Mouse (Mus musculus) embryonic facial prominence, embryonic 10.5 days (tissue): Measurements from ENCODE around the gene Atp2a1. TPM values are rescaled to one million over a fixed set of nuclear protein-coding genes. Genes with fewer than 3 reads are reported as not detected.

Experiments used
- polyA plus RNA-seq: library from polyadenylated mRNA; unstranded; fragments of >200 nt; fragmentation: Nextera tagmentation; extraction: Ambion mirVana; gene quantifications from 2 replicates; pipeline ENCODE4 v1.2.1, GENCODE M21; 2016

Atp2a1 gene
- polyA plus RNA-seq, 1 experiment from 2014 or later: 1.8 TPM

Other genes with a start within 250 kb of the Atp2a1 start
- 91.0 and 102 TPM in 2 replicates for gene Sbk1, start 190.5 kb downstream of the Atp2a1 start, polyA plus RNA-seq
- 2.9 and 3.3 TPM in 2 replicates for gene Lat, start 93.5 kb downstream of the Atp2a1 start, polyA plus RNA-seq
- 63.6 and 66.9 TPM in 2 replicates for gene Spns1, start 85.7 kb downstream of the Atp2a1 start, polyA plus RNA-seq
- gene Nfatc2ip, start 66.4 kb downstream of the Atp2a1 start, polyA plus RNA-seq: 2.5 and 2.9 TPM in 2 replicates
- not detected in 2 replicates for gene Cd19, start 48.2 kb downstream of the Atp2a1 start, polyA plus RNA-seq
- gene Rabep2, start 34.3 kb downstream of the Atp2a1 start, polyA plus RNA-seq: 33.7 and 34.6 TPM in 2 replicates
- 53.3 and 54.0 TPM in 2 replicates for gene Sh2b1, start 12.3 kb upstream of the Atp2a1 start, polyA plus RNA-seq
- 169 and 185 TPM in 2 replicates for gene Tufm, start 24.3 kb upstream of the Atp2a1 start, polyA plus RNA-seq
- gene Atxn2l, start 40.3 kb upstream of the Atp2a1 start, polyA plus RNA-seq: 50.4 and 54.1 TPM in 2 replicates
- gene Eif3c, start 103.3 kb upstream of the Atp2a1 start, polyA plus RNA-seq: 223 and 224 TPM in 2 replicates
- gene Apobr, start 121.8 kb upstream of the Atp2a1 start, polyA plus RNA-seq: 0.29 and 0.41 TPM in 2 replicates
- gene Cln3, start 122.7 kb upstream of the Atp2a1 start, polyA plus RNA-seq: 22.9 and 27.1 TPM in 2 replicates
- not detected in 2 replicates for gene Il27, start 131.8 kb upstream of the Atp2a1 start, polyA plus RNA-seq
- 0.92 and 1.2 TPM in 2 replicates for gene Nupr1, start 167.8 kb upstream of the Atp2a1 start, polyA plus RNA-seq
- gene Sgf29, start 186.2 kb upstream of the Atp2a1 start, polyA plus RNA-seq: 64.6 and 65.6 TPM in 2 replicates
- 0.32 and 0.40 TPM in 2 replicates for gene Sult1a1, start 213.3 kb upstream of the Atp2a1 start, polyA plus RNA-seq
- gene Bola2, start 232.3 kb upstream of the Atp2a1 start, polyA plus RNA-seq: 186 and 206 TPM in 2 replicates
- gene Slx1b, start 232.7 kb upstream of the Atp2a1 start, polyA plus RNA-seq: 14.4 and 15.1 TPM in 2 replicates
- gene Coro1a, start 244.7 kb upstream of the Atp2a1 start, polyA plus RNA-seq: 35.7 and 38.5 TPM in 2 replicates